Mouse (Mus musculus) MEL (cell line): Measurements from ENCODE around the gene Tex19.2. TPM values are rescaled to one million over a fixed set of nuclear protein-coding genes. Genes with fewer than 3 reads are reported as not detected.

Source experiments
- DNase-seq: peaks from one replicate; pipeline ENCODE4 v3.0.0; 2011; ENCODE audit warnings: low read depth, low spot score
- H3K27ac ChIP-seq: 2 replicates; pipeline ENCODE4 v1.5.1; 2012; ENCODE audit warnings: low read depth, mild to moderate bottlenecking, control low read depth, low read length, moderate library complexity; ENCODE audit not compliant: control insufficient read depth
- H3K27me3 ChIP-seq, 2 experiments: fragments of 150-350 bp in 1 of 2; sonication (generic) in 1 of 2; 2 replicates each; pipeline ENCODE4 v1.6.1; 2012; ENCODE audit warnings: low read length in 2 of 2, mild to moderate bottlenecking in 2 of 2, improper control_type of control experiment in 1 of 2, moderate library complexity in 1 of 2; ENCODE audit not compliant: insufficient read depth in 2 of 2, control insufficient read depth in 1 of 2
- H3K36me3 ChIP-seq, 2 experiments: 2 replicates each; pipeline ENCODE4 v1.6.1; 2012 to 2014; ENCODE audit warnings: low read length in 2 of 2, improper control_type of control experiment in 1 of 2, inconsistent platforms in 1 of 2, mild to moderate bottlenecking in 1 of 2; ENCODE audit not compliant: insufficient read depth in 2 of 2, control insufficient read depth in 1 of 2
- H3K4me1 ChIP-seq, 2 experiments: fragments of 150-350 bp in 1 of 2; sonication (generic) in 1 of 2; 2 replicates each; pipeline ENCODE4 v1.6.1; 2012; ENCODE audit warnings: low read length in 2 of 2, improper control_type of control experiment in 1 of 2, mild to moderate bottlenecking in 1 of 2; ENCODE audit not compliant: insufficient read depth in 2 of 2, control insufficient read depth in 1 of 2
- H3K4me3 ChIP-seq, 2 experiments: fragments of 150-350 bp in 1 of 2; sonication (generic) in 1 of 2; 2 replicates each; pipeline ENCODE4 v1.5.1; 2012; ENCODE audit warnings: low read depth in 2 of 2, low read length in 2 of 2, mild to moderate bottlenecking in 2 of 2, moderate library complexity in 2 of 2, control low read depth in 1 of 2, improper control_type of control experiment in 1 of 2; ENCODE audit not compliant: control insufficient read depth in 1 of 2, insufficient read depth in 1 of 2
- H3K79me2 ChIP-seq: 2 replicates; pipeline ENCODE4 v1.6.1; 2012; ENCODE audit warnings: mild to moderate bottlenecking, low read length, moderate library complexity; ENCODE audit not compliant: control insufficient read depth, poor library complexity, insufficient read depth
- H3K9ac ChIP-seq: 2 replicates; pipeline ENCODE4 v1.6.1; 2012; ENCODE audit warnings: low read depth, mild to moderate bottlenecking, control low read depth, low read length, moderate library complexity; ENCODE audit not compliant: control insufficient read depth, poor library complexity, severe bottlenecking
- H3K9me3 ChIP-seq: fragments of 150-350 bp; sonication (generic); replicated peaks from 2 replicates; pipeline ENCODE4 v1.6.1; 2012; ENCODE audit warnings: mild to moderate bottlenecking, low read length, improper control_type of control experiment, moderate library complexity; ENCODE audit not compliant: insufficient read depth
- CHD1 ChIP-seq: IDR thresholded peaks from 2 replicates; pipeline ENCODE4 v1.6.1; 2012; ENCODE audit warnings: low read depth, mild to moderate bottlenecking, inconsistent platforms, low read length, improper control_type of control experiment
- CHD2 ChIP-seq: IDR thresholded peaks from 2 replicates; pipeline ENCODE4 v1.6.1; 2011; ENCODE audit warnings: low read length, improper control_type of control experiment
- E2F4 ChIP-seq: IDR thresholded peaks from 2 replicates; pipeline ENCODE4 v1.6.1; 2011; ENCODE audit warnings: low read depth, low read length, improper control_type of control experiment, borderline replicate concordance
- EP300 ChIP-seq, 2 experiments: IDR thresholded peaks; 2 replicates each; pipeline ENCODE4 v1.6.1; 2011; ENCODE audit warnings: improper control_type of control experiment in 2 of 2, low read length in 2 of 2, low read depth in 1 of 2, mild to moderate bottlenecking in 1 of 2
- ETS1 ChIP-seq: IDR thresholded peaks from 2 replicates; pipeline ENCODE4 v1.6.1; 2012; ENCODE audit warnings: low read depth, mild to moderate bottlenecking, inconsistent platforms, low read length, improper control_type of control experiment, moderate library complexity
- GABPA ChIP-seq: IDR thresholded peaks from 2 replicates; pipeline ENCODE4 v1.6.1; 2012; ENCODE audit warnings: low read depth, mild to moderate bottlenecking, inconsistent platforms, low read length, improper control_type of control experiment, moderate library complexity
- GATA1 ChIP-seq: IDR thresholded peaks from 2 replicates; pipeline ENCODE4 v1.6.1; 2011; ENCODE audit warnings: low read depth, low read length, improper control_type of control experiment
- HCFC1 ChIP-seq: IDR thresholded peaks from 2 replicates; pipeline ENCODE4 v1.6.1; 2012; ENCODE audit warnings: low read depth, mild to moderate bottlenecking, inconsistent platforms, low read length, improper control_type of control experiment, moderate library complexity
- JUND ChIP-seq: IDR thresholded peaks from 2 replicates; pipeline ENCODE4 v1.6.1; 2011; ENCODE audit warnings: low read depth, mild to moderate bottlenecking, improper control_type of control experiment, low read length
- MAFK ChIP-seq: IDR thresholded peaks from 2 replicates; pipeline ENCODE4 v1.6.1; 2011; ENCODE audit warnings: low read depth, mild to moderate bottlenecking, low read length, improper control_type of control experiment, borderline replicate concordance
- MAZ ChIP-seq: IDR thresholded peaks from 2 replicates; pipeline ENCODE4 v1.6.1; 2012; ENCODE audit warnings: low read depth, mild to moderate bottlenecking, inconsistent platforms, low read length, improper control_type of control experiment
- MEF2A ChIP-seq: IDR thresholded peaks from 2 replicates; pipeline ENCODE4 v1.6.1; 2014; ENCODE audit warnings: low read depth, mild to moderate bottlenecking, inconsistent platforms, low read length, improper control_type of control experiment; ENCODE audit not compliant: poor library complexity, insufficient replicate concordance, severe bottlenecking; ENCODE audit errors: extremely low read depth
- MXI1 ChIP-seq: IDR thresholded peaks from 2 replicates; pipeline ENCODE4 v1.6.1; 2011; ENCODE audit warnings: mild to moderate bottlenecking, low read depth, low read length, improper control_type of control experiment
- MYC ChIP-seq: IDR thresholded peaks from 2 replicates; pipeline ENCODE4 v1.6.1; 2011; ENCODE audit warnings: low read depth, mild to moderate bottlenecking, low read length, improper control_type of control experiment, moderate library complexity
- NELFE ChIP-seq: IDR thresholded peaks from 2 replicates; pipeline ENCODE4 v1.6.1; 2011; ENCODE audit warnings: low read depth, low read length, improper control_type of control experiment
- POLR2AphosphoS5 ChIP-seq: IDR thresholded peaks from 2 replicates; pipeline ENCODE4 v1.6.1; 2012; ENCODE audit warnings: low read depth, borderline replicate concordance, mild to moderate bottlenecking, inconsistent platforms, low read length, moderate library complexity, mixed read lengths
- RAD21 ChIP-seq: IDR thresholded peaks from 2 replicates; pipeline ENCODE4 v1.6.1; 2011; ENCODE audit warnings: mild to moderate bottlenecking, low read depth, low read length, improper control_type of control experiment
- SIN3A ChIP-seq: IDR thresholded peaks from 2 replicates; pipeline ENCODE4 v1.6.1; 2012; ENCODE audit warnings: low read length, improper control_type of control experiment, inconsistent platforms
- TBP ChIP-seq: IDR thresholded peaks from 2 replicates; pipeline ENCODE4 v1.8.0; 2011; ENCODE audit warnings: low read depth, low read length, improper control_type of control experiment
- TCF12 ChIP-seq: IDR thresholded peaks from 2 replicates; pipeline ENCODE4 v1.6.1; 2014; ENCODE audit warnings: low read depth, mild to moderate bottlenecking, inconsistent platforms, low read length, improper control_type of control experiment, moderate library complexity
- USF1 ChIP-seq: IDR thresholded peaks from 2 replicates; pipeline ENCODE4 v1.6.1; 2014; ENCODE audit warnings: low read depth, mild to moderate bottlenecking, inconsistent platforms, low read length, improper control_type of control experiment, moderate library complexity
- USF2 ChIP-seq, 2 experiments: IDR thresholded peaks; 2 replicates each; pipeline ENCODE4 v1.6.1; 2011 to 2012; ENCODE audit warnings: improper control_type of control experiment in 2 of 2, low read length in 2 of 2, borderline replicate concordance in 1 of 2, inconsistent platforms in 1 of 2, low read depth in 1 of 2, mild to moderate bottlenecking in 1 of 2; ENCODE audit not compliant: insufficient read depth in 1 of 2
- ZC3H11A ChIP-seq: IDR thresholded peaks from 2 replicates; pipeline ENCODE4 v1.6.1; 2012; ENCODE audit warnings: low read depth, mild to moderate bottlenecking, inconsistent platforms, low read length, improper control_type of control experiment
- ZKSCAN1 ChIP-seq: IDR thresholded peaks from 2 replicates; pipeline ENCODE4 v1.6.1; 2012; ENCODE audit warnings: low read depth, mild to moderate bottlenecking, inconsistent platforms, low read length, improper control_type of control experiment, moderate library complexity
- polyA plus RNA-seq, 2 experiments: library from polyadenylated mRNA; stranded (reverse) in 1 of 2; unstranded in 1 of 2; fragments of >175 nt in 1 of 2; fragments of >200 nt in 1 of 2; gene quantifications; 2 replicates each; pipeline versions ENCODE4 v1.2.1 to v1.2.4; 2012; ENCODE audit warnings: low replicate concordance in 2 of 2, low read depth in 1 of 2; ENCODE audit not compliant: insufficient read length in 2 of 2, insufficient read depth in 1 of 2, missing spikeins in 1 of 2
- total RNA-seq: library from RNA; depleted of rRNA; stranded (reverse); fragments of 300-350 nt; gene quantifications from 2 replicates; pipeline ENCODE4 v1.2.3, GENCODE M21; 2012

The Tex19.2 gene
- total and polyA plus RNA-seq, 3 experiments: 34.5 to 45.7 TPM; not detected in 1

- no peak for TF ChIP-seq CHD1
- TF ChIP-seq RAD21: no peak
- TF ChIP-seq ZKSCAN1: no peak
- TF ChIP-seq NELFE: no peak
- TF ChIP-seq TCF12: peak; percentile 91
- no peak for TF ChIP-seq USF2 (IDR thresholded peaks at IDR 0.05; ENCODE audit: borderline replicate concordance in 1 of 2, insufficient read depth in 1 of 2, low read depth in 1 of 2, low read length in 2 of 2)
- no peak for TF ChIP-seq JUND
- TF ChIP-seq CHD2: no peak
- peak; percentile 93 for TF ChIP-seq ETS1
- TF ChIP-seq ZC3H11A: no peak
- 0 out of 2 replicates have a peak, but pooled peaks have one; percentile 54 for TF ChIP-seq MAZ
- no peak for TF ChIP-seq USF1
- TF ChIP-seq E2F4: no peak
- TF ChIP-seq EP300 (IDR thresholded peaks at IDR 0.05; ENCODE audit: low read depth in 1 of 2, low read length in 2 of 2): peak; percentile 89 to 94
- TF ChIP-seq HCFC1: peak; percentile 47; the same call in 1 of the 2 replicates
- TF ChIP-seq, all 39 proteins: peak for 15
Measured at GRCm38 (mm10) chr11:121122024-121122670, 3.7 kb upstream of the Tex19.2 start (continued).

DNA sequence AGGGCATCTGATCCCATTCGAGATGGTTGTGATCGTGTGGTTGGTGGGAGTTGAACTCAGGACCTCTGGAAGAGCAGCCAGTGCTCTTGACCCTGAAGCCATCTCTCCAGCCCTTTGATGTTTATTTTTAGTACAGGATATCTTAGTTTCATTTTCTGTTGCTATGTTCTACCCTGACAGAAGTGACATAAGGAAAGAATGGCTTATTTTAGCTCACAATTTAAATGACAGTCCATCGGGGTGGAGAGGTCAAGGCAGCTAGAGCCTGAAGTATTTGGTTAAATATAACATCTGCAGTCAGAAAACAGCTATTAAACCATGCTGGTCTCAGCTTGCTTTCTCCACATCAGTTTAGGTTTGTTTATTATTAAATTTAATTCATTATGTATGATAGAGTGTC is 2.7 kb upstream of the Tex19.2 start:
- no peaks in the 10 kb centered on the region for H3K27me3 ChIP-seq
- H3K79me2 ChIP-seq: peaks cover 18% of the 10 kb centered on the region
- H3K36me3 ChIP-seq: peaks cover 0 to 31% of the 10 kb centered on the region in 2 experiments; a peak in 2 of 4 replicates
- TF ChIP-seq POLR2AphosphoS5 (no peak), TCF12 (no peak), MAFK (no peak), MYC (no peak), JUND (no peak), MAZ (no peak), GATA1 (no peak), SIN3A (no peak), NELFE (no peak), TBP (no peak), ZKSCAN1 (no peak), MEF2A (no peak), MXI1 (no peak), HCFC1 (no peak), GABPA (no peak)
- no peak overlapping the region for H3K27ac ChIP-seq
- H3K4me3 ChIP-seq: peak overlapping the region in 1 of 2 experiments; percentile 1; a peak in 1 of 4 replicates
- H3K4me1 ChIP-seq: peaks cover 17 to 39% of the 10 kb centered on the region in 2 experiments
- no peaks in the 10 kb centered on the region for H3K9me3 ChIP-seq
- H3K9ac ChIP-seq: peak overlapping the region; percentile 16; the same call in 1 of the 2 replicates
- DNase-seq: no peak
